In the genomic region with DNA sequence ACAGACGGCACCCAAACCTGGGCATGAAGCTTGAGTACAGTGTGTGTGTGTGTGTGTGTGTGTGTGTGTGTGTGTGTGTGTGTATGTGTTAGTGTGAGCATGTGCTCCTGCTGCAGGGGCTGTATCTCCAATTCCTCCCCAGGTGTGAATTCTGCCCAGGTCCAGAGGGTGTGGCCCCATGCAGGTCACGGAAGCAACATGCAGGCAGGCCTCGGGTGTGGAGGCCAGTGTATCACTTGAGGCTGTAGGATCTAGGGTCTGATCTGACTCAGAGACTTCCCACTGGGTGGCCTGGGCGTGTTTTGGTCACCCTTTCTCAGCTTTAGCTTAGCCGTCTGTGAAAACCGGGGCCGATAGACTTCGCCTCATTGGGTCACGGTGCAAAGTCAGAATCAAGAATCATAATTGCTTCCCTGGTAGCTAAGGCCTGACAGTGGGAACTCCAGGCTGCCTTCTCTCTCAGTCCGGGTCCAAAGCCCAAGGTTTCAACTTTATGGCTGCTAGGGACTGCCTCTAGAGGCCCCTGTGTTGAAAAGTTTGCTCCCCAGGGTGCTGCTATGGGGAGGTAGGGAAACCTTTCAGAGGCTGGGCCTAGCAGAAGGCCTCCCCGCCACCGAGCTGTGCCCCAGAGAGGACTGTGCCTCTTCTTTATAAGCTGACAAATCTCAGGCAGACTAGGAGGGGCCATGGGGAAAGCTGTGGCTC, we compare ENCODE assay signal across 28 mouse cellular contexts. TPM values are rescaled to one million over a fixed set of nuclear protein-coding genes. Genes with fewer than 3 reads are reported as not detected.
"Had no signal": no experiment of that assay in that cellular context is flagged by ENCODE, and none has a peak within 500 bp of the region (broad histone marks: within the 10 kb centered on the region; RNA-seq: fewer than 3 reads in every experiment).

No protein-coding gene starts in this region.

- H3K36me3 ChIP-seq: heart, embryonic 13.5 days; heart, embryonic 15.5 days; hindbrain, embryonic 13.5 days; hindbrain, embryonic 15.5 days; limb, embryonic 13.5 days; limb, embryonic 15.5 days; liver, embryonic 12.5 days had no signal

- H3K9ac ChIP-seq: heart, embryonic 13.5 days; heart, embryonic 15.5 days; hindbrain, embryonic 13.5 days; hindbrain, embryonic 15.5 days; limb, embryonic 13.5 days; limb, embryonic 15.5 days; liver, embryonic 12.5 days; liver, embryonic 14.5 days had no signal

- DNase-seq: gastrocnemius, postnatal 14 days; gastrocnemius, postnatal 36 days; heart, adult 11 months; heart, adult 2 months; heart, postnatal 14 days; heart, postnatal 36 days; kidney, adult 18-20 months; kidney, adult 8-10 months; kidney, postnatal 10 days; kidney, postnatal 25 days; layer of hippocampus, adult 9-11 months; layer of hippocampus, postnatal 36 days; left cerebral cortex, postnatal 4 days had no signal

- H3K4me2 ChIP-seq: heart, embryonic 11.5 days; heart, embryonic 13.5 days; heart, embryonic 15.5 days; hindbrain, embryonic 13.5 days; hindbrain, embryonic 15.5 days; limb, embryonic 13.5 days; limb, embryonic 15.5 days; liver, embryonic 12.5 days had no signal

- ATAC-seq: hindbrain, postnatal 0 days; liver, embryonic 12.5 days had no signal

- H3K27ac ChIP-seq: heart, adult 2 months; heart, embryonic 13.5 days; heart, embryonic 15.5 days; hindbrain, embryonic 13.5 days; hindbrain, embryonic 15.5 days; hindbrain, postnatal 0 days; limb, embryonic 13.5 days; limb, embryonic 15.5 days; liver, embryonic 12.5 days; liver, embryonic 14.5 days had no signal

- H3K4me1 ChIP-seq: heart, embryonic 13.5 days; heart, embryonic 15.5 days; limb, embryonic 15.5 days; liver, embryonic 12.5 days had no signal

- H3K9me3 ChIP-seq: heart, embryonic 13.5 days; heart, embryonic 15.5 days; hindbrain, embryonic 13.5 days; hindbrain, embryonic 15.5 days; limb, embryonic 13.5 days; limb, embryonic 15.5 days; liver, embryonic 12.5 days had no signal

- H3K4me3 ChIP-seq: heart, adult 2 months; heart, embryonic 13.5 days; heart, embryonic 15.5 days; hindbrain, embryonic 13.5 days; hindbrain, embryonic 15.5 days; limb, embryonic 13.5 days; limb, embryonic 15.5 days; liver, embryonic 12.5 days had no signal

RNA-seq across cellular contexts. Expression of gene Lmx1b, which starts 38.8 kb away (rescaled TPM):
- total RNA-seq: hematopoietic stem cell, adult 5-6 weeks; liver, adult 2 months had no signal
- polyA plus RNA-seq: gonadal fat pad, adult 2 months; heart, embryonic 13.5 days; heart, embryonic 15.5 days; heart, postnatal 0 days; intestine, embryonic 14.5 days; liver, adult 2 months; liver, embryonic 12.5 days had no signal
